12 mouse cellular contexts compared by ENCODE assay signal in the genomic region with DNA sequence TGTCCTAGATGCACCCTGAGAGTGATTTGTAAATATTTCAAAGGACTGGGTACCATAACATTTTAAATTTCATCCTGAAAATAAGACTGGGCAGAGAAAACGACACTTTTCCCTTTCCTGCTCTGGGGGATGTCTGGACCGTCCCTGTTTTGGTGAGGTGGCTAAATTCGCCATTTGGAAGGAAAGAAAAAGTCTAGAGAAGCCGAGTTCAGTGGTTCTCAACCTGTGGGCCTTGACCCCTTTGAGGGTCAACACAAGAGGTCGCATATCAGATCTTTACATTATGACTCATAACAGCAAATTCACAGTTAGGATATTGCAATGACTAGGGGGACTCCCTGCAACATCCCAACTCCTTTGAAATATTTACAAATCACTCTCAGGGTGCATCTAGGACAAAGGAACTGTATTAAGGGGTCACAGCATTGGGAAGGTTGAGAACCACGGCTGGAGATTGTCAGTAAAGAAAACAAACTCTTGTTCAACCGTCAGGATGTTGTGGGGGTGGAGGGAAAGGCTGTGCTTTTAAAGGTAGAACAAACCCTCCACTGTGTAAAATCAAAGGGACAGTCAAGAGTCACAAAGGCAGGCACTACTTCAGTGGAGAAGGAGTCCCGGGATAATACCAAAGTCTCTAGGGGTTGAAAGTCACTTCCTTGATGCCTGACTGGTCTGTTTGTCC. TPM values are rescaled to one million over a fixed set of nuclear protein-coding genes. Genes with fewer than 3 reads are reported as not detected.
DNase-seq lines count a peak whose midpoint lies in the region; ATAC-seq and TF ChIP-seq lines count a peak whose summit lies in the region.
"Had no signal": no experiment of that assay in that cellular context is flagged by ENCODE, and none has a peak within 500 bp of the region (broad histone marks: within the 10 kb centered on the region; RNA-seq: fewer than 3 reads in every experiment).

No protein-coding gene starts in this region.

- no peaks in the 10 kb centered on the region for H3K9me3 ChIP-seq in heart, embryonic 15.5 days (replicated peaks)
- H3K9me3 ChIP-seq in G1E (replicated peaks), result no peaks in the 10 kb centered on the region
- no peaks in the 10 kb centered on the region for H3K9me3 ChIP-seq in hindbrain, embryonic 11.5 days (ENCODE audit: control insufficient read depth, low read length)
- H3K9me3 ChIP-seq in midbrain, embryonic 11.5 days (ENCODE audit: control insufficient read depth, low read length), result no peaks in the 10 kb centered on the region

- intact Hi-C loops in heart, postnatal 14 days (cut with DNase I), result loop anchor here (5.0 kb wide), 3 partner anchors 33 to 263 kb away; no protein-coding TSS in a partner anchor

- H3K9ac ChIP-seq in heart, embryonic 15.5 days, result peak overlapping the region; percentile 42; the same call in 1 of the 2 replicates
- H3K9ac ChIP-seq in hindbrain, embryonic 11.5 days (ENCODE audit: low read depth, low read length), result no peak overlapping the region
- no peak overlapping the region for H3K9ac ChIP-seq in midbrain, embryonic 11.5 days (ENCODE audit: low read length)

- peaks cover 32% of the 10 kb centered on the region for H3K4me1 ChIP-seq in heart, embryonic 15.5 days (replicated peaks)
- peaks cover 46% of the 10 kb centered on the region for H3K4me1 ChIP-seq in G1E (ENCODE audit: insufficient read depth, low read depth, low read length)
- H3K4me1 ChIP-seq in hindbrain, embryonic 11.5 days (replicated peaks; ENCODE audit: control insufficient read depth, insufficient read depth, low read length), result peaks cover 3% of the 10 kb centered on the region; the same call in 1 of the 2 replicates
- H3K4me1 ChIP-seq in midbrain, embryonic 11.5 days (ENCODE audit: control insufficient read depth, insufficient read depth, low read length), result peaks cover 5% of the 10 kb centered on the region; the same call in 1 of the 2 replicates

- H3K4me2 ChIP-seq in heart, embryonic 15.5 days, result peak overlapping the region; percentile 88
- peak overlapping the region; percentile 6; the same call in 1 of the 2 replicates for H3K4me2 ChIP-seq in hindbrain, embryonic 11.5 days (replicated peaks; ENCODE audit: low read depth, low read length)
- H3K4me2 ChIP-seq in midbrain, embryonic 11.5 days, result peak overlapping the region; percentile 67; the same call in 1 of the 2 replicates

- ATAC-seq in heart, embryonic 15.5 days (replicated peaks; ENCODE audit: insufficient number of reproducible peaks, insufficient read depth, low FRiP score, low read depth), result no peak
- no peak for ATAC-seq in G1E (ENCODE audit: extremely low read depth, insufficient number of reproducible peaks, low FRiP score, poor library complexity, severe bottlenecking)
- no peak for ATAC-seq in hindbrain, embryonic 11.5 days (ENCODE audit: low FRiP score)
- no peak for ATAC-seq in midbrain, embryonic 11.5 days (ENCODE audit: low FRiP score)
- ATAC-seq: Patski had no signal

- H3K27ac ChIP-seq in heart, embryonic 15.5 days, result peak overlapping the region; percentile 3; the same call in 1 of the 2 replicates
- H3K27ac ChIP-seq in hindbrain, embryonic 11.5 days (ENCODE audit: low read depth, low read length), result no peak overlapping the region
- H3K27ac ChIP-seq in midbrain, embryonic 11.5 days (ENCODE audit: low read depth, low read length), result no peak overlapping the region
- H3K27ac ChIP-seq: macrophage had no signal

- no peak for DNase-seq in heart, postnatal 14 days
- DNase-seq in G1E (ENCODE audit: low spot score), result no peak
- no peak for DNase-seq in hindbrain, embryonic 11.5 days (ENCODE audit: low spot score)
- DNase-seq in midbrain, embryonic 11.5 days (ENCODE audit: low spot score, missing footprints), result no peak
- no peak for DNase-seq in right cerebral cortex, postnatal 4 days
- DNase-seq in testis, postnatal 14 days (ENCODE audit: low spot score), result no peak
- no peak for DNase-seq in cerebellum, postnatal 4 days (ENCODE audit: low spot score in 2 of 2)
- DNase-seq: cerebellum, adult 9-10 months; thymus, postnatal 25 days had no signal

- peak overlapping the region; percentile 77 for H3K4me3 ChIP-seq in heart, embryonic 15.5 days
- H3K4me3 ChIP-seq in G1E (ENCODE audit: low read depth, low read length), result peak overlapping the region; percentile 54; the same call in 1 of the 2 replicates
- peak overlapping the region; percentile 63 for H3K4me3 ChIP-seq in hindbrain, embryonic 11.5 days (ENCODE audit: low read depth, low read length)
- H3K4me3 ChIP-seq in midbrain, embryonic 11.5 days (ENCODE audit: low read depth, low read length), result no peak overlapping the region

- TF ChIP-seq CTCF in G1E (IDR thresholded peaks at IDR 0.05; ENCODE audit: low read depth, low read length), result no peak

- WGBS in heart, embryonic 15.5 days, result 38% methylated on average over 8 of the region's 8 CpGs
- WGBS in hindbrain, embryonic 11.5 days, result 19% methylated on average over 8 of the region's 8 CpGs
- 22% methylated on average over 8 of the region's 8 CpGs for WGBS in midbrain, embryonic 11.5 days

- H3K27me3 ChIP-seq in heart, embryonic 15.5 days, result no peaks in the 10 kb centered on the region
- no peaks in the 10 kb centered on the region for H3K27me3 ChIP-seq in G1E (ENCODE audit: insufficient read depth, low read length)
- H3K27me3 ChIP-seq in hindbrain, embryonic 11.5 days (ENCODE audit: control insufficient read depth, insufficient read depth, low read length), result no peaks in the 10 kb centered on the region
- H3K27me3 ChIP-seq in midbrain, embryonic 11.5 days (ENCODE audit: control insufficient read depth, insufficient read depth, low read length), result no peaks in the 10 kb centered on the region
- H3K27me3 ChIP-seq: Patski had no signal

- no peaks in the 10 kb centered on the region for H3K36me3 ChIP-seq in heart, embryonic 15.5 days
- H3K36me3 ChIP-seq in G1E (replicated peaks), result peaks cover 7% of the 10 kb centered on the region
- H3K36me3 ChIP-seq in hindbrain, embryonic 11.5 days (ENCODE audit: control insufficient read depth, insufficient read depth, low read length), result no peaks in the 10 kb centered on the region
- H3K36me3 ChIP-seq in midbrain, embryonic 11.5 days (ENCODE audit: control insufficient read depth, insufficient read depth, low read length), result no peaks in the 10 kb centered on the region

RNA-seq across cellular contexts. Expression of gene Phlda1, which starts 3.2 kb away (rescaled TPM):
- polyA plus RNA-seq in heart, embryonic 15.5 days (2015; fragmentation: Nextera tagmentation; extraction: Ambion mirVana), result 28.7 and 29.5 TPM in 2 replicates
- 10 to 100 TPM; 20.3 to 22.3 TPM for total RNA-seq in heart, postnatal 14 days (2021)
- total RNA-seq in G1E (2014; fragmentation: Nextera tagmentation) (17.4 and 23.5 TPM in 2 replicates), G1E (2017) (2.6 and 3.2 TPM in 2 replicates)
- 43.1 and 53.2 TPM in 2 replicates for polyA plus RNA-seq in G1E (2012)
- 30.0 TPM in 2 replicates for polyA plus RNA-seq in hindbrain, embryonic 11.5 days (2014; fragmentation: Nextera tagmentation; extraction: Ambion mirVana)
- polyA plus RNA-seq in midbrain, embryonic 11.5 days (2014; fragmentation: Nextera tagmentation; extraction: Ambion mirVana), result 13.0 and 13.1 TPM in 2 replicates

RNA-seq across cellular contexts. Expression of gene Nap1l1, which starts 36.2 kb away (rescaled TPM):
- polyA plus RNA-seq in heart, embryonic 15.5 days (2015; fragmentation: Nextera tagmentation; extraction: Ambion mirVana), result 110 TPM in 2 replicates
- total RNA-seq in heart, postnatal 14 days (2021), result 10 to 100 TPM; 59.7 to 65.9 TPM
- total RNA-seq in G1E (2014; fragmentation: Nextera tagmentation) (541 and 552 TPM in 2 replicates), G1E (2017) (281 and 370 TPM in 2 replicates)
- 199 and 223 TPM in 2 replicates for polyA plus RNA-seq in G1E (2012)
- 372 and 407 TPM in 2 replicates for polyA plus RNA-seq in hindbrain, embryonic 11.5 days (2014; fragmentation: Nextera tagmentation; extraction: Ambion mirVana)
- polyA plus RNA-seq in midbrain, embryonic 11.5 days (2014; fragmentation: Nextera tagmentation; extraction: Ambion mirVana), result 447 and 449 TPM in 2 replicates

Comparison
In these comparisons a context has a peak if more than half of its experiments do, and no peak if none do; other contexts are left out.
1. H3K4me2 ChIP-seq: peak in every context shown above with its lines; median percentile 88 in heart, embryonic 15.5 days; 67 in midbrain, embryonic 11.5 days; 6 in hindbrain, embryonic 11.5 days.